Mouse (Mus musculus) stomach, embryonic 16.5 days (tissue): ENCODE measurements around the gene Samd10. TPM values are rescaled to one million over a fixed set of nuclear protein-coding genes. Genes with fewer than 3 reads are reported as not detected.

ENCODE experiments used
- ATAC-seq: fragments of 200-750 bp; cut with Nextera tagmentation; 2 replicates; pipeline ENCODE4 v1.8.0; 2017; ENCODE audit warnings: moderate number of reproducible peaks, moderate TSS enrichment; ENCODE audit not compliant: insufficient read depth, low FRiP score
- H3K27ac ChIP-seq: fragments of 300-500 bp; sonication (generic); 2 replicates; pipeline ENCODE4 v1.5.1; 2014; ENCODE audit warnings: low read length
- H3K27me3 ChIP-seq: fragments of 300-500 bp; sonication (generic); 2 replicates; pipeline ENCODE4 v1.6.1; 2014; ENCODE audit warnings: low read length, control low read depth, mixed read lengths; ENCODE audit not compliant: control insufficient read depth, insufficient read depth
- H3K36me3 ChIP-seq: fragments of 300-500 bp; sonication (generic); 2 replicates; pipeline ENCODE4 v1.6.1; 2014; ENCODE audit warnings: low read length; ENCODE audit not compliant: control insufficient read depth, insufficient read depth
- H3K4me1 ChIP-seq: fragments of 300-500 bp; sonication (generic); 2 replicates; pipeline ENCODE4 v1.6.1; 2014; ENCODE audit warnings: low read length, control low read depth, mixed read lengths; ENCODE audit not compliant: control insufficient read depth, insufficient read depth
- H3K4me2 ChIP-seq: fragments of 300-500 bp; sonication (generic); 2 replicates; pipeline ENCODE4 v1.6.1; 2014; ENCODE audit warnings: low read depth, low read length, mixed read lengths
- H3K4me3 ChIP-seq: fragments of 300-500 bp; sonication (generic); replicated peaks from 2 replicates; pipeline ENCODE4 v1.5.1; 2014; ENCODE audit warnings: mild to moderate bottlenecking, low read length
- H3K9ac ChIP-seq: fragments of 300-500 bp; sonication (generic); 2 replicates; pipeline ENCODE4 v1.6.1; 2014; ENCODE audit warnings: low read length
- H3K9me3 ChIP-seq: fragments of 300-500 bp; sonication (generic); replicated peaks from 2 replicates; pipeline ENCODE4 v1.6.1; 2016; ENCODE audit warnings: low read length, control low read depth; ENCODE audit not compliant: control insufficient read depth
- WGBS: fragments of 180-500 bp; shearing (Covaris S2); extraction: QIAGEN DNeasy Blood & Tissue Kit; methylation state at CpG from one replicate; pipeline ENCODE4 v1.1.7; 2014; 5-methylcytosine and 5-hydroxymethylcytosine counted together
- polyA plus RNA-seq: library from polyadenylated mRNA; unstranded; fragments of >200 nt; fragmentation: Nextera tagmentation; extraction: Ambion mirVana; gene quantifications from 2 replicates; pipeline ENCODE4 v1.2.1, GENCODE M21; 2015

The Samd10 gene
- polyA plus RNA-seq, 1 experiment from 2014 or later: 25.7 TPM

DNA sequence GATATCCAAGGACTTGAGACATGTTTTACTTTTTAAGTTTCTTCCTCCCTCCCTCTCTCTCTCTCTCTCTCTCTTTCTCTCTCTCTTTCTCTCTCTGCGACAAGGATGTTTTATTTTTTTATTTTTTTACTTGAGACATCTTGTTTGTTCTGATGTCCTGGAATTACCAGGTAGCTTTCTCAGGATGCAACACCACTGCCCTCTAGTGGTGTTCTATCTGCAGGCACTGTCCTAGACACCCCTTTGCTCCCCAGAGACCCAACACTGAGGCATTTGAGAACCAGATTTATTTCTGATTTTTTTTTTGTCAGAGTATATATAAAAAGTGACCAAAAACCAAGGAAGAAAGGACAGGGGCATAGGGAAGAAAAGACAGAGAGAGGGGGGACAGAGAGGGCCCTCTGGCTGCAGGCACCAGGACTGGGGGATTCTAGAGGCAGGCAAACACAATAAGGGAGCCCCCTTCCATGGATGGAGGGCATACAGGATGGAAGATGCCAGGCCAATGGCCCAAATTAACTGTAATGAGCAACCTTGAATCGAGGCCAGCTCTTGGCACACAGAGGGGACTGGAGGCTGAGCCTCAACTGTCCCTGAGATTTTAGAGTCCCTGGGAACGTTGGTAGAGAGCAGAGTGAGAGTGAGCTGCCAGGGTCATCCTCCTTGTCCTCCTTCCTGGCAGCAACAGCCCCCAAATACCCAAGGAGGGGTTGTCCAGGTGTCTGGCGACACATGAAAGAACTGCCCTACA lies 3.9 kb downstream of the Samd10 start:
- 62% methylated on average over 4 of the region's 4 CpGs for WGBS
- Histone ChIP-seq H3K4me1 (peaks cover 29% of the 10 kb centered on the region), H3K27ac (no peak overlapping the region), H3K4me2 (no peak overlapping the region), H3K9ac (no peak overlapping the region), H3K9me3 (no peaks in the 10 kb centered on the region), H3K27me3 (no peaks in the 10 kb centered on the region; the same call in 1 of the 2 replicates), H3K4me3 (no peak overlapping the region), H3K36me3 (0 out of 2 replicates have a peak, but pooled peaks cover 3% of the 10 kb centered on the region)
- ATAC-seq: no peak

DNA sequence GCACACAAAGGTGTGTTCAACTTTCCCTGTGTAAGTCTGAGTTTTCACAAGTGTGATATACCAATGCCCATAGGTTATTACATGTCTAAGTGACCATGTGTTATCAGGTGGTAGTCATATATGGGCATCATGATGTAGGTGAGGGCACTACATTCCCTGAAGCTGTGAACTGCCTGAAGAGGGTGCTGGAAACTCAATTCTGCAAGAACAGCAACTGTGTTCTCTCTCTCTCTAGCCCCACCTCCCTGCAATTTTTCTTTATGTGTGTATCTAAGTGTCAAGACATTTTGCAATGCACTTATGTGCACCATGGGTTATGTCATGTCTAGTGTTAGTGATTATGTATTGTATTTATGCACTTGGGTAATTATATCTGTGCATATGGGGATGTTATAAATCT lies 5.1 kb downstream of the Samd10 start:
- no peak overlapping the region for H3K27ac ChIP-seq
- H3K9me3 ChIP-seq: no peaks in the 10 kb centered on the region
- H3K36me3 ChIP-seq: 0 out of 2 replicates have a peak, but pooled peaks cover 6% of the 10 kb centered on the region
- no peaks in the 10 kb centered on the region; the same call in 1 of the 2 replicates for H3K27me3 ChIP-seq
- peaks cover 29% of the 10 kb centered on the region for H3K4me1 ChIP-seq
- no peak overlapping the region for H3K4me3 ChIP-seq
- no peak overlapping the region for H3K4me2 ChIP-seq
- ATAC-seq: no peak
- H3K9ac ChIP-seq: no peak overlapping the region

DNA sequence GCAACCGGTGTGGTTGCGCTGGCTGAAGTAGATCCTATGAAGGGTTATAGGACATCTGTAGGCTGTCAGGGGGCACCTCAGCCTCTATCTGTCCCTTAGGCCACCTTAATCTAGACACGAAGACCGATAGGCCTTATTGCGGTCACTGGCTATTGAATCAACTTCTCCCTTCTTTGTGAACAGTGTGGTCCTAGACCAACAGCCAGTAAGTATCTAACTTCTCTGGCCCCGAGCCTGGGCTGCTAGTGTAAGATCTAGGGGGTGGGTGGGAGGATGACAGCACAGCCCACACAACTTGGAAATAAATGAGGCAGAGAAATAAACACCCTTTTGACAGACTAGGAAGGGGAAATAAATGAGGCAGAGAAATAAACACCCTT lies 6.0 kb downstream of the Samd10 start:
- peak overlapping the region; percentile 89 for H3K27ac ChIP-seq
- peak overlapping the region; percentile 69 for H3K4me2 ChIP-seq
- peak overlapping the region; percentile 98 for H3K9ac ChIP-seq
- H3K36me3 ChIP-seq: peaks cover 6% of the 10 kb centered on the region; the same call in 1 of the 2 replicates
- H3K4me3 ChIP-seq: peak overlapping the region; percentile 97
- no peaks in the 10 kb centered on the region for H3K9me3 ChIP-seq
- no peaks in the 10 kb centered on the region; the same call in 1 of the 2 replicates for H3K27me3 ChIP-seq
- peak; percentile 12; the same call in 1 of the 2 replicates for ATAC-seq
- peaks cover 24% of the 10 kb centered on the region for H3K4me1 ChIP-seq
- WGBS: 4% methylated on average over 6 of the region's 6 CpGs

DNA sequence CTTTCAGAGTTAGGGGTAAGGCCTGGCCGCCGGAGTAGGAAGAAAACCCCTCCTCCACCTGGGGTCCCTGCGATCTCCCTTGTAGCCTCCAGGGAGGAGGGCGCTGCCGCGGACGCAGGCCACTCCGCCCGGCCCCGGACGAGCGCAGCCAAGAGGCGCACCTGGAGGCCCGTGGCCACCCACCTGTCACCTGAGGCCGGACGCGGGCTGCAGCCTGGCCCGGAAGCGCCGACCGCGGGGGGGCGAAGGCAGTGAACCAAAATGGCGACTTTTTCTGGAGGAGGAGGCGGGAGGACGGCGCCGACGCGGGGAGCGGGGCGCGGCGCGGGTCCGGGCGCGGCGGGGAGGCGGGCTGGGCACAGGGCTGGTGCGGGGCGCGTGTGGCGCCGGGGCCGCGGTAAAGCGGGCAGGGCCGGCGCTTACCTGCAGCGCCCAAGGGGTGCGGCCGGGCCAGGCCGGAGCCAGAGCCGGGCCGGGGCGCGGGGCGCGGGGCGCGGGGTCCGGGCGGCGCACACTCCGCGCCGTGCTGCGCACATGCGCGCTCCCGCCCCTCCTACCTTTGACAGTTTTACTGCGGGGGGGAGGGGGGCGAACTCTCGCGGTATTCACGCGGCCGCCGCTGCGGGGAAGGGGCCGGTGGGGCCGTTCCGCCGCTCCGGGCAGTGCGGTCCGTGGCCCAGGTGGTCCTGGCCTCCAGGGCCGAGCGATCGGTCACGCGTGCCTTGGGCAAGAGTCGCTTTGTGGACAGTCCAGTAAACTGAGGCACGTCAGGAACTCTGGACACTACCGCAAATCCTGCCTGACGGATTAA lies 6.6 kb downstream of the Samd10 start, which contains the start of gene Zfp512b:
Zfp512b (minus strand) TSS at position 573 of the 811 bp plus-strand sequence.
- peaks cover 19% of the 10 kb centered on the region for H3K4me1 ChIP-seq
- under 1% methylated on average over 80 of the region's 97 CpGs for WGBS
- H3K27me3 ChIP-seq: no peaks in the 10 kb centered on the region
- ATAC-seq: peak; percentile 85
- peaks cover 6% of the 10 kb centered on the region; the same call in 1 of the 2 replicates for H3K36me3 ChIP-seq
- H3K27ac ChIP-seq: peak within 1 kb of the TSS; percentile 89
- H3K9ac ChIP-seq: peak within 1 kb of the TSS; percentile 98
- peak within 1 kb of the TSS; percentile 69 for H3K4me2 ChIP-seq
- peak within 1 kb of the TSS; percentile 97 for H3K4me3 ChIP-seq
- no peaks in the 10 kb centered on the region for H3K9me3 ChIP-seq

DNA sequence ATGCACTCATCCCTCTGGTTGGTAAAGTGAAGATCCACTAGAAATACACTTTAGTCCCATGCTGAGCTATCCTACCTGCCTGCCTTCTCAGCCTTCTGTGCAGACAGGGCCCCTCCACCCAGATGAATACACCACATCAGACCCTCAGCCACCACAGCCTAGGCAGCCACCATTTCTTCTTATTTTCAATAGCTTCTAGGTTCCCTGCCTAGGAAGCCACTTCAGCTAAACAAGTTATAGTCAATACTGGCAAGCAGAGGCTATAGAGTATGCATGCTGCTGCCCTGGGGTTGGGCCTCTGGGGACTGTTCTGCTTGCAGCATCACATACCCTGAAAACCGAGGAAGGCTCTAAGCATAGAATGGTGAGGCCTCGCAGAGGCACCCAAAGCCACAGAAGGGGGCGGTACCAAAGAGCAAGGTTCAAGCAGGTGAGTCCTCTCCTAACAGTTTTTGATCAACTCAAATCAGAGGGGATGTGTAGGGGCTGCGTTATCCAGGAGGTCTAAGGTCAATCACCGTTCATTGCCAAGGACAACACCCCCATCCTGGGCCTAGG lies 7.4 kb downstream of the Samd10 start, which contains the start of gene Prpf6:
Prpf6 (plus strand) TSS at position 341 of the 558 bp plus-strand sequence.
- Histone ChIP-seq H3K4me3 (peak within 1 kb of the TSS; percentile 97), H3K9me3 (no peaks in the 10 kb centered on the region), H3K27me3 (no peaks in the 10 kb centered on the region), H3K4me2 (peak within 1 kb of the TSS; percentile 69), H3K27ac (peak within 1 kb of the TSS; percentile 89), H3K9ac (peak within 1 kb of the TSS; percentile 98), H3K36me3 (peaks cover 7% of the 10 kb centered on the region; the same call in 1 of the 2 replicates), H3K4me1 (peaks cover 14% of the 10 kb centered on the region)
- 8% methylated on average over 5 of the region's 5 CpGs for WGBS
- peak; percentile 12; the same call in 1 of the 2 replicates for ATAC-seq

DNA sequence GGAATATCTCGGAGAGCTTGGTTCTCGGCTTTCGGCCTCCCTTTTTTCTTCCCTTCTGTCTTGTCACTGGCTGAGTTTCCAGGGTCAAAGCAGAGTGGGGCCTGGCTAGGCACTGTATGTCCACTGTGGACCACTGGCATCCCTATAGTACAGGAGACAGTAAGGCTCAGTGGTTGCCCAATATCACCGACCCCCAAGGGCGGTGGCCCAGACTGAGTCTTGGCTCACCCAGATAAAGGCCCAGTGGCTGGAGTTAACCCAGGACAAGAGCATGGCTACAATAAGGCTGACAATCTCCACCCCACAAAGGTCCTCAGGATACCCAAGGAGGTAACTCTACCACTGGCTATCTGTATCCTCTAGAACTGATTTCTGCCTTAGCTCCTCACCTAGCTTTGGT lies 8.5 kb downstream of the Samd10 start:
- Histone ChIP-seq H3K4me3 (no peak overlapping the region), H3K4me1 (peaks cover 14% of the 10 kb centered on the region), H3K36me3 (peaks cover 16% of the 10 kb centered on the region; the same call in 1 of the 2 replicates), H3K27ac (no peak overlapping the region), H3K9ac (no peak overlapping the region), H3K9me3 (no peaks in the 10 kb centered on the region), H3K27me3 (no peaks in the 10 kb centered on the region), H3K4me2 (no peak overlapping the region)
- WGBS: 91% methylated on average over 5 of the region's 5 CpGs
- ATAC-seq: no peak

DNA sequence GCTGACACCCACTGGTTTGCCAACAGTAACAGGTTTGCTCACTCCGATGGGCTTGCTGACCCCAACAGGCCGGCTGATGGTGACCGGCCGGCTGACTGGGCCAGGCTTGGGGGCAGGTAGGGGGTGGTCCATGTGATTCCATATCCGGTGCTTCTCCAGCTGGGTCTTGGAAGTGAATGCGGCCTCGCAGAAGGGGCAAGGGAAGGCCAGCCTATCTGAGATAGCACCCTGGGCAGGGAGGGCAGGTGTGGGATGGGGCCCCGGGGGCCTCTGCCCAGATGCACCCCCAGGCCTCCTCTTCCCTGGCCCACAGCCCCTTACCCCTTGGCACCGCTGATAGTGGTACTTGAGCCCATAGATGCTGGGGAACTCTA lies 9.3 kb downstream of the Samd10 start:
- Histone ChIP-seq H3K4me3 (no peak overlapping the region), H3K36me3 (peaks cover 20% of the 10 kb centered on the region), H3K27me3 (no peaks in the 10 kb centered on the region), H3K27ac (no peak overlapping the region), H3K4me1 (peaks cover 14% of the 10 kb centered on the region), H3K9me3 (no peaks in the 10 kb centered on the region), H3K9ac (no peak overlapping the region), H3K4me2 (no peak overlapping the region)
- 89% methylated on average over 9 of the region's 9 CpGs for WGBS
- ATAC-seq: no peak

DNA sequence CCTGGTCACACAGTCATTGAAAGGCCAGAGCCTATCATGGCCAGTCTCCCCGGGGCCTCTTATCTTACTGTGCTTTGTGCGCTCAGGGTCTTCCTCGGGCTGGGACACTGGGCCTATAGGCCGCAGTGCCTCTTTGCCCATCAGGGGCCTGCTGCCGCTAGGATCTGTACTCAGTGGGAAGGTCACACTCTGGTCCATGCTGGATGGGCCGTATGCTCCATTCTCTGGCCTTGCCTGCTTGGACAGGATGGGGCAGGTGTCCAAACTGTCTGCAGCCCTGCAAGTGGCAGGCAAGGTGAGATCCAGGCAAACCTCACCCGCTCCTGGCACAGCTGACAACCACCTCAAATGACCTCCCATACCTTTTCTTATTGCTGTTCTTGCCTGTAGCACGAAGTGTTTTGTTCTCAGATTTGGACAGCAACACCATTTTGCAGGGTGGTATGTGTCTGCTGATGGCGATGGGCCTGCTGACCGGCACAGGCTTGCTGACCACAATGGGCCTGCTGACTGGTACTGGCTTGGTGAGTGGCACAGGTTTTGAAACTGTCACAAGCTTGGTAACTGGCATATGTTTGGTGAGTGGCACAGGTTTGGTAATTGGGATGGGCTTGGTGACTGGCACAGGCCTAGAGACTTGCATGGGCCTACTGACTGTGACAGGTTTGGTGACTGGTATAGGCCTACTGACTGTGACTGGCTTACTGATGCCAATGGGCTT lies 9.8 kb downstream of the Samd10 start:
- Histone ChIP-seq H3K9ac (no peak overlapping the region), H3K4me1 (peaks cover 14% of the 10 kb centered on the region), H3K36me3 (peaks cover 25% of the 10 kb centered on the region), H3K27me3 (no peaks in the 10 kb centered on the region), H3K27ac (no peak overlapping the region), H3K4me3 (no peak overlapping the region), H3K4me2 (no peak overlapping the region), H3K9me3 (no peaks in the 10 kb centered on the region)
- WGBS: 92% methylated on average over 10 of the region's 10 CpGs
- no peak for ATAC-seq
